Mouse (Mus musculus): ENCODE results near the gene BC037034.

Gene BC037034

DNA sequence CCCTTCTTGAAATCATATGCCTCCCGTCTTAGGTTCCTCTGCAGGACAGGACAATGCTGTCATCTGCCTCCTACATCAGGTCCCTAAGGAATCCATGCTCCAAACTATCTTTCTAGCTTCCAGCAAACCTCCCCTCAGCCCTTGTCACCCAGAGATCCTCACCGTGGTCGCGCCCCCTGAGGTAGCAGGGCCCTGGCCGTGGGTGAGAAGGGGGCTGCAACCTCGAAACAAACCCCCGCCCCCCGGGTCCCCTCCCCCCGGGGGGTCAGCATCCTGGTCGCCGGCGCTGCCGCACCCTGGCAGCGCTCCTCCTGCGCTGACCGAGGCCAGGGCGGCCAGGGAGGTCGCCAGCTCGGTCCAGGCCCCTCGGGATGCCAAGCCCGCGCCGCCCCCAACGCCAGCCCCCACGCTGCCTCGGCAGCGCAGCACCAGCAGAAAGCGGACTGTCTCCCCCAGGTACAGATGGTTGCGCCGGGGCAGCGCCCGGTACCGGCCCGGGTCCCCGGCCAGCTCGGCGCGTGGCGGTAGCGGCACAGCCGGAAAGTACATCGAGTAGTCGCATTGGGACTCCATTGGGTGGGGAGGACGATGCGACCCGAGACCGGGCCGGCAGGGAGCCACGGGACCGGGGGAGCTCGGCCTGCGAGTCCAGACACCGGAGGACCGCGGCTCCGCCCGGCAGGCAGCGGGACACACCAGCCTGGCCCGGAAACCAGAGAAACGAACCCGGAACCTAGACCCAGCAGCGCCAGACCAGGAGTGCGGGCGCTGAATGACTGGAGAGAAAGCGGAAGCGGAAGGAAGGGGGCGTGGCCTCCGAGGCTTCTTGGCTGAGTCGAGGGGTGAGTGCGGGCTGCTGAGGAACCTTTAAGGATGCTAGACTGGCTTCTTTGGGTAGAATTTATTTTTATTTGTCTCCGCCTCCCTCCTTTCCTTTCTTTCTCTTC is at the start of gene BC037034:
BC037034 (minus strand) TSS at position 774 of the 947 bp plus-strand sequence.
- DNase-seq: peak; percentile 91 to 93

- DNase-seq: no peak
These were observed 49.0 kb upstream of the BC037034 start for GRCm38 (mm10) chr5:138312795-138313194.

GRCm38 (mm10) chr5:138299613-138300012 is 35.8 kb upstream of the BC037034 start:
- no peak for DNase-seq

DNA sequence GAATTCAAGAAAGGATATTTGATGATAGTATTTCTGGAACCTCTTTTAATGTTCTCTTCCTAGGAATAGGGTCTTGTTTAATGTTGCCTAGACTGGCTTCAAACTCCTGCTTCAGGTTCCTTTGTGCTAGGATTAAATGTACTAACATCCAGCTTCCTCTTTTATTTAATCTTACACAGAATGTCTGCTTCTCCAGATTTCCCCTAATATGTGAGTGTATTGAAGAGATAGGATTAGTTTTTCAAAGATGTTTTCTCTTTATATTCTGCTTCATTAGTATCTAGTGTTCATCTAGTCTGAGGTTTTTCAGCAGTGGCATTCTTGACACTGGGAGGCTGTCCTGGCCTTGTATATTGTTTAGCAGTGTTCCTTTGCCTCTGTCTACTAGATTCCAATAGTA is 30.3 kb upstream of the BC037034 start:
- DNase-seq: no peak

DNA sequence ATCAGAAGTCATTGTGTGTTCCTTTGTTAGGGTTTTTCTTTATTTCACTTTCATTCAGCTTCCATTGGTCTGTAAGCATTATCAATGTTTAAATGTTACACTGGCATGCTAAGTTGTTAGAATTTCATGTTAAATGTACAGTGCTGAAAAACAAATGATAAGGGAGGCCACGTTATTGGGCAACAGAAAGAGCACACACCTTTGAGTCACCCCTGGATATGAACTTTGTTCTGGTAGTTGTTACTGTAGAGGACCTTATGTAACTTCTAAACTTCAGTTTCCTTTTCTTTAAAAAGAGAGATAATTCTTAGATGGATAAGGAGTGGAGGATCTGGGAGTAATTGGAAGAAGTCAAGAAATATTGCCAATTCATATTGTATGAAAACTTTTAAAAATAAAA is 27.8 kb upstream of the BC037034 start:
- no peak for DNase-seq

DNA sequence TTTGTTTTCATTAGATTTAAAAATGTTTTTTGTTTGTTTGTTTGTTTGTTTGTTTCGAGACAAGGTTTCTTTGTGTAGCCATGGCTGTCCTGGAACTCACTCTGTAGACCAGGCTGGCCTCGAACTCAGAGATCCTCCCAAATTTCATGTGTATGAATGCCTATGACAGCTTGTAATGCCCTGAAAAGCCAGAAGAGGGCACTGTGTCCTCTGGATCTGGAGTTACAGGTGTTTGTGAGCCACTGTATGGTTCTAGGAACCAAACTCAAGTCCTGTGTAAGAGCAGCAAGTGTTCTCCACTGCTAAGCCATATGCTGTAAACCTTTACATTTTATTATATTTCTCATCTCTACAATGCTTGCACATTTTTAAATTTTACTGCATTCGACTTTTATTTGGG is 24.0 kb upstream of the BC037034 start:
- DNase-seq: no peak

- no peak for DNase-seq
These were observed 19.7 kb upstream of the BC037034 start for GRCm38 (mm10) chr5:138283540-138283939.

DNA sequence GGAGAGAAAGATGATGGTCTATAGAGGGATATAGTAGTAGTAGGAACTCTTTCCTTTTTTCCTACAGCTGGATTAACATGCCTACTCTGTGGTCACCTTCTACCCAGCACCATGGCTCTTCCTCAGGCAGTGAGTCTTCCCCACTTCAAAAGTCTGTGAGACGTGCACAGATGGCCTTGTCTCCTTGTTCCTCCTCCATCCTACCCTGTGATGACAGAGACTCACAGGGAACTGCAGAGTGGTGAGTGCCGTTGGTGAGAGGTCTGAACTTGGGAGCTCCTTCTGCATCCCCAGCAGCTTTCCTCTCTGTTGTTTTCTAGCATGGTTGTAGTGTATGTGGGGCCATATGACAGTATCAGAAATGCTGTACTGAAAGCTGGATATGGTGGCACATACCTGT is 18.0 kb upstream of the BC037034 start:
- DNase-seq: no peak

DNA sequence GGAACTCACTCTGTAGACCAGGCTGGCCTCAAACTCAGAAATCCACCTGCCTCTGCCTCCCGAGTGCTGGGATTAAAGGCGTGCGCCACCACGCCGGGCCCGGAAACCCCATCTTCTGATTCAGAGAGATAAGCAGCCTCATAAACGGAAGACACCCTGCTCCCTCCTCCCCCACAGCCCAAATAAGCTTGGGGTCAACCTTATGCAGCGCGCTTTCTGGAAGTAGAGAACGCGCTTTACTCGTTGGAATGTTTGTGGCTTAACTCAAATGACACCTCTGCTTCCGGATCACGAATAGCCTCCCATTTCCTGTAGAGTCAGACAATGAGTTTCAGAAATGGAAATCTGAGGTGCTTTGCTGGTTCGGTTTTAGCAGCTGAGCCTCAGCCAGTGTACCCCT is 17.0 kb upstream of the BC037034 start:
- DNase-seq: peak in 1 of 2 experiments; percentile 0

- DNase-seq: no peak
These were observed 16.6 kb upstream of the BC037034 start for GRCm38 (mm10) chr5:138280425-138280768.

- DNase-seq: peak; percentile 43 to 63
These were observed 16.0 kb upstream of the BC037034 start, which contains the start of the genes Gm43720, Gpc2 and Stag3 for GRCm38 (mm10) chr5:138279585-138280424. Gene Gm43720, minus strand, starts transcription at chr5:138279958. Gene Gpc2, minus strand, starts transcription at chr5:138280005. Gene Stag3, plus strand, starts transcription at chr5:138280240.

- peak in 1 of 2 experiments; percentile 0 for DNase-seq
These were observed 14.2 kb upstream of the BC037034 start for GRCm38 (mm10) chr5:138277994-138278393.

DNA sequence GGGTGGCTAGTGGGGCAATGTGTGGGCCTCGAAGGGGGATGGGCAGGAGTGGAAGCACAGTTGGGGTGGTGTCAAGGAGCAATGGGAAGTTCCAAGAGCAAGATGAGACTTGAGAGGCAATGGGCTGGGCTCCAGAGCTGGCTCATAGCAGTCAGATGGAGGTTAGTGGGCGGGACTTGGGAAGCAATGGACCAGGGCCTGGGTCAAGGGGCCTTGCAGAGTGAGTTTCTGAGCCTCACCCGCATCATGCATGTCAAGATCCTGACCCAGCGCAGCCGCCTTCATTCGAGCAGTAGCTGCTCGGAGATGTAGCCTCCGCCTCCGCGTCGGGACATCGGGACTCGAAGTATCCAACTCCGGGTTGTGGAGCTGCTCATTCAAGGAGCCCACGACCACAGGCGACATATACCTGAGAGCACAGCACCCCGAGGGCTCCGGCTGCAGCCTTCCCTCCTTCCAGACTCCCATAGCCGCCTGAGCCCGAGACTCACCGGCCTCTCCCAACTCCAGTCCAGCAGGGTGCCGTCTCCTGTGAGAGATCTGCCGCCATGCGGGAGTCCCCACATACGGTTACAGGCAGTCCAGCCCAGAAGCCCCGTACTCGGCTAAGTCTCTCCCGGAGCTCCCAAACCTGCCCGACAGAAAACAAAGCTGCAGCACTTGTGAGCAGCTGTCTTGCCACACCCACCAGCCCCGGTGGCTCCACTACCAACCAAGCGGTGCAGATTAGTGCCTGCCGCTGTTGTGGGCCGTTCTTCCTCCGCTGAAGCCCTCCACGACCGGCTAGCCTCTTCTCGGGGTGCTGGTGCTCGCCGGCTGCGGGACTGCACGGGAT is 11.6 kb upstream of the BC037034 start:
- DNase-seq: no peak

- no peak for DNase-seq
These were observed 10.4 kb upstream of the BC037034 start for GRCm38 (mm10) chr5:138274186-138274585.

GRCm38 (mm10) chr5:138272409-138272923 is 8.6 kb upstream of the BC037034 start, which contains the start of gene Gal3st4:
Gene Gal3st4, minus strand, starts transcription at chr5:138272840.
- no peak for DNase-seq

GRCm38 (mm10) chr5:138271232-138271631 is 7.4 kb upstream of the BC037034 start:
- DNase-seq: no peak

DNA sequence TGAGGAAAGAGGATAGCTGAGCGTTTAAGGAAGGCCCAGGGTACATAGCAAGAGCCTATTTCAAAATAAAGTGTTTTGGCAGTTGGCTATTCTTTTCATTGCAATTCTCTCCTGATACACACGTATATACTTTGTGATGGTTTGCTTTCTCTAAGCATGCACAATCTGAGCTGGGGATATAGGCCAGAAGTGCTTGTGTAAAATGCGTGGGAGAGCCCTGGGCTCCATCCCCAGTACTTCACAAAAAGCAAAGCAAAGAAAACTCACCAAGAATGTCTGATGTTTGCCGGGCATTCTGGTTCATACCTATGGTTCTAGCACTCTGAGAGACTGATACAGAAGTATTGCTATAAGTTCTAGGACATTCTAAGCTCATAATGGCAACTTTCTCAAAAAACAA is 5.1 kb upstream of the BC037034 start:
- no peak for DNase-seq

- no peak for DNase-seq
These were observed 3.3 kb upstream of the BC037034 start for GRCm38 (mm10) chr5:138267114-138267513.

- no peak for DNase-seq
These were observed 1.9 kb upstream of the BC037034 start for GRCm38 (mm10) chr5:138265712-138266111.

GRCm38 (mm10) chr5:138264207-138264578 is 360 bp upstream of the BC037034 start:
- no peak for DNase-seq

DNA sequence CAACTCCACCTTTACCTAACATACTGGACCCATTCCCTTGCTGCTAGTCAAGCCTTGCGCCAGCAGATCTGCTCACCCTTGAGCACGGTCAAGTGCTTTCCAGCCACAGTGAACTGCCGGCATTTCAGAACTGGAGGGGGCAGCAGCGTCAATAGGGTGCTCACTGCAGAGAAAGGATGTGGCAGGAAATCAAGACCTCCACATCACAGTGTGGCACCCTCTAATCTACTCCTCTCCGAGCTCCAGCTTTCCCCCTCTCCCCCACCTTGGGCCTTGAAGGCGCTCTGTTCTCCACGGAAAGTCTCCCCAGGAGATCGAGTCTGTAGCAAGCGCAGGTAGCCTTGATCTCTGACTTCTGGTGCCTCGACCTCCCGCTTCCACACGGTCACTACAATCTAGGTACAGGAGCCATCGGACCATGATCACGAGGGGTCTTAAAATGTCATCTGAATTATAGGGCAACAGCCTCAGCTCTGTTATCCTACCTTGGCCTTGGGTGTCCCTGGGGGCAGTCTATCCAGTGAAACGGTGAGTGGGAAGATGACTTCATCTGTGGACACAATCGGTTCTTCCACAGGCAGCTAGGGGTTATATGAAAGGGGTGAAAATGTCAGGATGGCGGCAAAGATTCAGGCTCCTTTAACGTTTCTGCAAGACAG is 1.1 kb downstream of the BC037034 start:
- no peak for DNase-seq

DNA sequence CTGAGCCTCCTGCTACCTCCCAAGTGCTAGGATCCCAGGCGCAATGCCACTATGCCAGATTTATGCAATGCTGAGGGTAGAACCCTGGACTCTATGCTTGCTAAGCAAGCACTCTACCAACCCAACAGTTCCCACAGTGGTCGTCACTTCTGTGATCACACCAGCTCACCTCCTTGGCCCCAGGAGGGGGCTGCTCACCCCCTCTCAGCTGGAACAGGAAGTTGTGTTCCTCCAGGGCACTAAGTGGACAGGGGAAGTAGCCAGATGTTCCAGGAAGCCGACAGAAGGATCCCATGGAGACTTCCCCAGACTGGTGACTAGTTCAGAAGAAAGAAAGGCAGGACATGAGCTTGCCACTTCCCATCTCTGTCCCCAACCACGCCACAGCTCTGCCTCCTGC is 1.8 kb downstream of the BC037034 start:
- no peak for DNase-seq

Measured in cerebellum, postnatal 36 days (tissue).